Mouse (Mus musculus) activated CD4-positive, CD25-positive, alpha-beta regulatory T cell, adult 4 months (primary cell): Measurements from ENCODE around the gene Dcaf6. TPM values are rescaled to one million over a fixed set of nuclear protein-coding genes. Genes with fewer than 3 reads are reported as not detected.
"Not testable (repeated sequence)": the region's sequence is repeated elsewhere in the genome, so short reads cannot be mapped to it uniquely, and the experiment has no call there.

ENCODE experiments used
- ATAC-seq: one replicate; pipeline ENCODE4 v1.8.0; 2017
- polyA plus RNA-seq, 2 experiments: library from polyadenylated mRNA; unstranded; fragments of 100-300 nt; shearing (Covaris generic); gene quantifications; one replicate each; pipeline ENCODE4 v1.2.1; 2017

Gene Dcaf6
- polyA plus RNA-seq, 2 experiments from 2014 or later, result 5.8 to 8.0 TPM

GRCm38 (mm10) chr1:165421357-165421915 is 38.8 kb downstream of the Dcaf6 start:
- ATAC-seq, result no peak

- no peak for ATAC-seq
Measured at GRCm38 (mm10) chr1:165396401-165396805, 63.9 kb downstream of the Dcaf6 start.

DNA sequence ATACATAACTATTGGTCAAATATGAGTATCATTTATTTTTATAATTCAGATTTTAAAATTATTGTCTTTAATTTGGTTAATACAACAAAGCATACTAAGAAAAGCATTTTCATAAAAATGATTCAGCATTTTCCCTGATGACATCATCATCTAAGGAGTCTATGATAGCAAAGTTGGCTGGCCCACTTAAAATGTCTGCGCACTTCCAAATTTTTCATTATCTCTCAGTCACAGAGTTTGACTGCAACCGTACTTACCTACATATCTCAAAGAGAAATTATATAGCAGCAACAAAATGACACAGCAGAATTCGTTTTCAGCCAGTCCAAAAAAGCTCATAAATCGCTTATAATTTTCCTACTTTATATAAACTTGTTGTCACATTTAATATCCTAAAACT is 64.3 kb downstream of the Dcaf6 start:
- ATAC-seq, result no peak

DNA sequence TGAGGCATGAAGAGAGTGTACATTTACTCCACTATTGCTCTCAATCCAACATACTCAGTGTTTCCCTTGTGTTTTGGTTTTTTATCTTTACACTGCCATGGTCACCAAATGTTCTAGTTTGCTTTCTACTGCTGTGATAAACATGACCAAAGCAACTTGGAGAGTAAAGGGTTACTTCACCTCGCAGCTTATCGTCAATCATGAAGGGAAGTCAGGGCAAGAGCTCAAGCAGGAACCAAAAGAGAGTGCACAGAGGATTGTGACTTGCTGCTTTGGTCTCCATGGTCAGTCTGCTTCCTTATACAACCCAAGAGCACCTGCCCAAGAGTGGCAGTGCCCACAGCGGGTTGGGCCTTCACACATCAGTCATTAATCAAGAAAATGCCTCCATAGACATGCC is 65.4 kb downstream of the Dcaf6 start:
- no peak for ATAC-seq

DNA sequence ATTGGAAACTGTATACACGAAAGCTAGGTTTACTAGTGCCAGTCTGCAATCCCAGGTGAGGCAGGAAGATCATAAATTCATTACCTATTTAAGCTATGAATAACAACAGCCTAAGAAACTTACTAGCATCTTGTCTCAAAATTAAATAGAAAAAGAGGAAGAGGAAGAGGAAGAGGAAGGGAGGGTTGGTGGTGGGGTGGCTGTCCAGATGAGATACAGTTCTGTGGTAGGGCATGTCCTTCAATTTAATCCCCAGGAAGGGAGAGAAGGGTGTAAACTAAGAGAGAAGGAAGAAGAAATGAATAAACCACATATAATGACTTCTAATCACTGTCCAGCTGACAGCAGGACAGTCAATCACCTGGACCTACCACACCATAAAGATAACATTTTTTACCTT is 67.2 kb downstream of the Dcaf6 start:
- ATAC-seq, result no peak

DNA sequence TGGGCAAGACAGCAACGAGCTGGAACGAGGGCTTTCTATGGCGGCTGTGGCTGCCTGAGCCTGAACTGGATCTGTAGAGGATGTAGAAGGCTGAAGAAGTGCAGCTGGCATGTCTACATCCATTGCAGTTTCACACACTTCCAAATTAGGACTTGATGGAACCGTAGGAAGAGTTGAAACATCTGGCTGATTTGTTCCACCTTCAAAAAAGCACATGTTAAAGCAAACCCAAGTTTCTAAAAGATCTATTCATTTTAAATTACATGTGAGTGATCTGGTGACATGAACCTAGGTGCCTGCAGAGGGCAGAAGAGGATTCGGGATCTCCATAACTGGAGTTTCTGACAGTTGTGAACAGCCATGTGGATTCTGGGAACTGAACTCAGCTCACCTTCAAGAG is 71.6 kb downstream of the Dcaf6 start:
- ATAC-seq, result no peak

GRCm38 (mm10) chr1:165386525-165386923 is 73.8 kb downstream of the Dcaf6 start:
- no peak for ATAC-seq

DNA sequence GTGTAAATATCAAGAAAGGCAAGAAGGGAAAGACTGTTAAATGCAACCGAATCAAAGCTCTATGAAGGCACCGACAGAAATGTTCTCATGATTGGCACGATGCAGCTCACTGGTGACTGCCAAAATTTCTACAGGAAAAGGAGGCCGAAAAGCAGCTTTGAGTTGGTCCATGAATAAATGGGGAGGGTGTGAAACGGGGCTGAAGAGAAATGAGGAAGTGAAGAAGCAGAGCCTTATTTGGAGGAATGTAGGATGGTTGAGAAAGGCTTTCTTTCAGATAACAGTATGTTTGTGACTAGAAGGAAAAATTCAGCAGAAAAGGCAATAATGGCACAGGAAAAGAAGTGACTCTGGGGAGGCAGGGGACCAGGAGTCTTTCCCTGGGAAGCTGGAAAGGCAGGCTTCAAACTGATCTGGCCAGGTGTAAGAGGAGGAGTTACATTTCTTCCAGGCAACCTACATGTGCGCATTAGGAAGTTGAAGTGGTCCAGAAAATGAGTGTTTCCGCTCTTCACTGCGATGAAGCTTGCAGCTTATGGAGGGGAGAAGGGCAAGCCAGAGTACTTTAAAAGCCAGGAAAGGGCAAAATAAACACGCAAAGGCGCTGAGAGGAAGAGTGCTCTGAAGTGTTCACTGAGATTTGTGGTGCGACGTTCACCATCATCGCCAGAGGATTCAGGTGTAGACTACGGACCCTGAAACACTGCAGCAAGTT is 74.3 kb downstream of the Dcaf6 start:
- no peak for ATAC-seq

DNA sequence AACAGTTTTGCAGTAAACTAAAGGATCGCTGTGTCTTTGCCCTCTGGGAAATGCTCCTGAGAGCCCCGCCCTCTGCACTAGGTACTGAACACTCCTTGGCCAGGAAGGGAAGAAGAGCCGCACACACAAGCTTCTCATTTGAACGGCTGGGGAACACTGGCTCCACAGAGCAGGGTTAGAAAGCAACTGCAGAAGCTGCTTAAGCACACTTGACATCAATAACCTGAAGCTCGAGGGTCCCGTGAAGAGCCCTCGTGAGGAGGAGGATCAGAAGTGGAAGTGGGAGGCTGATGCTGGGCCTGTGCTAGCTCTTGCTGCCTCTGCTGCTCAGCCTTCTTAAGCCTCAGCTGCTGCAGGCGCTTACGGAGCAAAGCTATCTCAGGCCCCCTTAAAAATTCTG is 86.4 kb downstream of the Dcaf6 start:
- no peak for ATAC-seq

GRCm38 (mm10) chr1:165370990-165371389 is 89.3 kb downstream of the Dcaf6 start:
- no peak for ATAC-seq

DNA sequence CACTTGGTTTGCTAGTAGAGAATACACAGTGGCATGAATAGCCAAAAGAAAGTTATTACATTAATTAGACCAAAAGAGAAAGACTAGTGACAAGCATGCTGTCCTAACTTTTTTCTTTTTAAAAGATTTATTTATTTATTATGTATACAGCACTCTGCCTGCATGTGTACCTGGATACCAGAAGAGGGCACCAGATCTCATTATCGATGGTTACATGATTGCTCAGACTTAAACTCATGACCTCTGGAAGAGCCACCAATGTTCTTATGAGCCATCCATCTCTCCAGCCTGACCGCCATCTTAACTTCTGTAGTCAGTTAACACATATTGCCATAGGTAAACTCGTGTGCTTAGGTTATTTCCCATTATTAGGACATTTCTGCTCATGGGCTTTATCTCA is 95.2 kb downstream of the Dcaf6 start:
- no peak for ATAC-seq

GRCm38 (mm10) chr1:165363271-165363670 is 97.0 kb downstream of the Dcaf6 start:
- no peak for ATAC-seq

GRCm38 (mm10) chr1:165356347-165356746 is 103.9 kb downstream of the Dcaf6 start:
- no peak for ATAC-seq

DNA sequence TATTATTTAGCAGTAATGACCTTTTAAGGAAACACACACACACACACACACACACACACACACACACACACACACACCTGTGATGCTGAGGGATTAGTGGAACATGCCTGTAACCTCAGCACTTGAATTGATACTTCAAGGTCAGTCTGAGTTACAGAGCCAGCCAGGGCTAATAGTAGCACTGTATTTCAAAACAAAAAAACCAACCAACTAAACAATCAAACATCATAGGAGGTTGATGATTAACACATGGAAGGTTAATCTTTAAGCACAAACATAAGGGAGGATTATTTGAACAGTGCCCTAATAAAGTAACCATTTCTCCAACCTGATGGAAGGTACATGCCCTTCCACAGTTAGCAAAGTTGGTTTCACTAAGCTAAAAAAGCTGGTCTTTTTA is 111.6 kb downstream of the Dcaf6 start:
- ATAC-seq, result no peak

- no peak for ATAC-seq
Measured at GRCm38 (mm10) chr1:165344453-165344852, 115.8 kb downstream of the Dcaf6 start.

DNA sequence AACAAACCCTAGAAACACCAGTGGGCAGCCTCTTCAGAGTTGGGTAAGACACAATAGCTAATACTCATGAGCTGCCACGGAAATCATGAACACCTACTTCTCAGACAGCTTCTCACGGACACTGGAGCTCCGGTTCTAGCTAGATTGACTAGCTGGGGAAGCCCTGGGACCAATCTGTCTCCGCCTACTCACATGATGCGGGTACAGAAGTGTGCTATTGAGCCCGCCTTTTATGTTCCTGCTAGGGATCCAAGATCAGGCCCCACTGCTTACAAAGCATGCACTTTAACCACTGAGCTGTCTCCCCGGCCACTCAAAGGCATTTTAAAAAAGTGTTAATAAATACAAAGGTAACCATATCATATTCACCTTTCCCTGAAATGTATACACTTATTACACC is 118.1 kb downstream of the Dcaf6 start:
- ATAC-seq, result no peak

DNA sequence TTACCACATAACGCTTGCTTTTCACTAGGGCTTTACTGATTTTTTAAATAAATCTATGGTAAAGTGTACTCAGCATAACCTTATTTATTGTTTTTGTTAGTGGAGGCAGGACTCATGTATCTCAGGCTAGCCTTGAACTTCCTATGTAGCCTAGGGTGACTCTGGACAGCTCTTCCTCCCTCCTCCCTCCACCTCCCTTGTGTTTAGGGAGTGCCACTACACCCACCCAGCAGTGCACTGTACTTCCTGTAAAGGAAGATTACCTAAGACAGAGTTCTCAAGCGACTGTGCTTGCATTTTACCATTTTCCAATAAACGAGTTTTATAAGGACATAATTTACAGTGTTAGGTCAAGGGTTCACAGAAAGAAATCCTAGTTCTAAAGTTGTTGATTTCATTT is 127.5 kb downstream of the Dcaf6 start:
- ATAC-seq, result no peak

DNA sequence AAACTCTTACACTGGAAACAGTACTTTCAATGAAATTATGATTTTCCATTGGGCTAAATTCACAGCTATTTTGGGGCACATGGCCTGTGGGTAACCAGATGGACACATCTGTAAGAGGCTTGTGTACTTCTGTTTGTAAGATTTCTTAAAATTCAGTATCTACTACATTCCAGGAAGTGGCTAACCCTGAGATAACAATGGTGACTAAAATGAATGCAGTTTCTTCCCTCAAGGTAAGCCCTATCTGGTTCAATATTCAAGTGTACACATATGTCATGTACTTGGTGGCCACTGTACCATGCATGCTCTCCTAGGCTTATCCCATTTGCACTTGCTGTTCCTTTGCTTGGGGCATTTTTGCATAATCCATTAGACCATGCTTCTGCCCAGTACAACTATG is 129.4 kb downstream of the Dcaf6 start:
- no peak for ATAC-seq

GRCm38 (mm10) chr1:165328384-165329289 is 131.6 kb downstream of the Dcaf6 start:
- ATAC-seq, result not testable (repeated sequence)

GRCm38 (mm10) chr1:165327831-165328230 is 132.4 kb downstream of the Dcaf6 start:
- no peak for ATAC-seq

GRCm38 (mm10) chr1:165327370-165327769 is 132.9 kb downstream of the Dcaf6 start:
- ATAC-seq, result no peak

DNA sequence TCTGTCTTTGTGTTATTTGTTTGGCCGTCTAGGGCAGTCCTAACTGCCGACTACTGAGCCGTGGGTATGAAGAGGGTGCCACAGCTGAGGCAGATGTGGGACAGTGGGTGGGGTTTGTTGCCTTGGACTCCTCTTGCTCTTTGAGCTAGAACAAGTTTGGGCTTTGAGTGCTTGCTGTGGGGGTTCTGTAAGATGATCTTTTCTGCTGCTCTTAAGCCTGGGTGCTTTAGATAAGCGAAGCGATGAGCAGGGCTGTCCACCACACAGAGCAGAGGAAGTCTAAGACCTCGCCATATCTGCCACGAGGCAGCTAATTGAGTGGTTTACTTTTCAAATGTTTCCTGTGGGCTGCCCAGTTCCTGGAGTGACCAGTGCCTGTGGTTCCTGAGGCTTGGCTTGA is 137.3 kb downstream of the Dcaf6 start:
- no peak for ATAC-seq

DNA sequence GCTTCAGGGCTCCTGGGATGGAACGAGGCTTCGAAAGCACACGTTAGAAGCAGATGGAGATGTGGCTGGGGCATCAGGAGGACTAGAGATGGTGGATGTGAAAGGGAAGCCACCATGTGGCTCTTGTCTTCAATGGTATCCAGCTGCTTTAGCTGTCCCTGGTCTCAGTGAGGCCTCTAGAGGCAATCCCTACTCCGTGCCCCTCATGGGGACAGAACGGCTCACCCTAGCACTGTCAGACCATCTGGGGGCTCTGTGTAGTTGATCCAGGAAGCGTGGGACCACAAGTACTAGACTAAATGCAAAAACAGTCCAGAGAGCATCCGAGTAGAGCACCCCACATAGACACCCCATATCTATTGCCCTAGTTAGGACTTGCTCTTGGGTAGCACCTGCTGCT is 138.4 kb downstream of the Dcaf6 start:
- ATAC-seq, result no peak

DNA sequence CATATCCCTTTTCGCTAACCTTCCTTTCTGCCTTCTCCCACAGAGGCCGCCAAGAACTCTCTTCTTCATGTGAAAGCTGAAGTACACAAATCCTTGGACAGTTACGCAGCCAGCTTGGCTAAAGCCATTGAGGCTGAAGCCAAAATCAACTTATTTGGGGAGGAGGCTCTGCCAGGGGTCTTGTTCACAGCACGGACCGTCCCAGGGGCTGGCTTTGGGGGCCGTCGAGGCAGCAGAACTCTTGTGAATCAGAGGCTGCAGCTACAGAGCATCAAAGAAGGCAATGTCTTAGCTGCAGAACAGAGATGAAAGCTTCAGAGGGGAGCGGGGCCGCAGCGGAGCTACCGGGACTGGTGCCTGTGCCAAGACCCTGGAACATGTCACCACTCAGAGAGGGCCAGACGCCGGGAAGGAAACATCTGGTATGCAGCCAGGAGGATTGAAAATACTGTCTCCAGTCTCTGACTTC is 138.8 kb downstream of the Dcaf6 start:
- no peak for ATAC-seq
